In the genomic region with DNA sequence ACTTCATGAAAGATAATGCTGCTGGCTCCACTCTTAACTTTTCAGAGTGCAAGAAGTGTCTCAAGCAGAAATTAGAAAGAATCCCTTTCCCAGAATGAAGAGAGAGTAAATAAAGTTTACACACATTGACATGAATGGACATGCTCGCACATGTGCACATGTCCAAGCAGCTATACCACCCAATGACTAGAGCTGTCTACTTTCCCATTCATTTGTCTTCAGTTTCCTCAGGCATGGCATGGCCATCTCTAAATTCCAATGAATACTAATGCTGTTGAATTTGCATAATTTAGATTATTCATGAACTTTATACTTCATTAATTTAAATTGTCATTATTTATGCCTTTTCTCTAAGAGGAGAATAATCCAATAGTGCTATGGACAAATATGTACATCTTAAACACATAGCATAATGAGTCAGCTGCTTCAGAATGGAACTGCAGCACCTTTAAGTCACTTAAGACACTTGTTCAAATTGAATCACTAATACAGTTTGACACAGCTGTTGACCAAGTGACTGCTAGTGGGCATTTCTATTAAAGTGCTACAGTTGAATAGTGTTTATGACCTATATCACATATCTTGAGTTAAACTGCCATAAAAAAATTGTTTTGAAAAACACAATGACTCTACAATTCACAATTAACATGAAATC, we compare ENCODE assay signal across 18 mouse cellular contexts.
"Had no signal": no experiment of that assay in that cellular context is flagged by ENCODE, and none has a peak within 500 bp of the region (broad histone marks: within the 10 kb centered on the region; RNA-seq: fewer than 3 reads in every experiment).

No protein-coding gene starts in this region.

- H3K4me3 ChIP-seq: liver, embryonic 12.5 days; midbrain, embryonic 10.5 days; myocyte had no signal

- H3K4me2 ChIP-seq: liver, embryonic 12.5 days; lung, embryonic 14.5 days had no signal

- DNase-seq: lung, adult 18-20 months; lung, embryonic 14.5 days; lung, postnatal 10 days; lung, postnatal 4 days; midbrain, embryonic 14.5 days; retina, postnatal 1 day; right cerebral cortex, adult 18-20 months; right cerebral cortex, postnatal 25 days; right cerebral cortex, postnatal 4 days; spleen, adult 18-20 months; thymus, adult 18-20 months; thymus, postnatal 14 days; thymus, postnatal 36 days had no signal

- H3K27ac ChIP-seq: liver, embryonic 12.5 days; liver, embryonic 14.5 days; midbrain, embryonic 10.5 days had no signal

- H3K36me3 ChIP-seq: liver, embryonic 12.5 days; midbrain, embryonic 10.5 days had no signal

- H3K27me3 ChIP-seq: liver, embryonic 12.5 days had no signal

- H3K9ac ChIP-seq: liver, embryonic 12.5 days; liver, embryonic 14.5 days; lung, embryonic 14.5 days had no signal

- H3K9me3 ChIP-seq: liver, embryonic 12.5 days; midbrain, embryonic 10.5 days had no signal

- ATAC-seq: liver, embryonic 12.5 days; midbrain, embryonic 16.5 days had no signal

- H3K4me1 ChIP-seq: liver, embryonic 12.5 days; midbrain, embryonic 10.5 days had no signal
